Mouse (Mus musculus) adrenal gland, postnatal 14 days (tissue): Measurements from ENCODE around the gene Vps45. TPM values are rescaled to one million over a fixed set of nuclear protein-coding genes. Genes with fewer than 3 reads are reported as not detected.
A peak's percentile ranks its signal among the peaks of the same experiment; 100 is the strongest.

ENCODE experiments used
- DNase-seq: peaks from one replicate; pipeline ENCODE4 v3.0.0; 2021; ENCODE audit warnings: mixed read lengths
- long read RNA-seq, 2 experiments: library from polyadenylated mRNA; stranded (forward); transcript quantifications; one replicate each; pipeline ENCODE4 v2.0.0; 2021
- total RNA-seq: library from RNA; stranded (reverse); gene quantifications from 2 replicates; pipeline ENCODE4 v1.2.3, GENCODE M21; 2021

Vps45 gene
- total RNA-seq = 27.0 and 31.1 TPM in 2 replicates
- long read RNA-seq, experiment 1, transcript Vps45-203 (2 exons, 266 nt) = minor isoform, 5 of 14 reads
- long read RNA-seq, experiment 1, transcript Vps45-201 (15 exons, 2,637 nt) = major isoform, 7 of 14 reads
- long read RNA-seq, experiment 1, partial matches to known transcripts = 1 of 14 reads
- long read RNA-seq, experiment 1, other reads (novel, unspliced or antisense) = 1 of 14 reads
- long read RNA-seq, experiment 2, partial matches to known transcripts = 1 of 6 reads
- long read RNA-seq, experiment 2, other reads (novel, unspliced or antisense) = 1 of 6 reads

DNA sequence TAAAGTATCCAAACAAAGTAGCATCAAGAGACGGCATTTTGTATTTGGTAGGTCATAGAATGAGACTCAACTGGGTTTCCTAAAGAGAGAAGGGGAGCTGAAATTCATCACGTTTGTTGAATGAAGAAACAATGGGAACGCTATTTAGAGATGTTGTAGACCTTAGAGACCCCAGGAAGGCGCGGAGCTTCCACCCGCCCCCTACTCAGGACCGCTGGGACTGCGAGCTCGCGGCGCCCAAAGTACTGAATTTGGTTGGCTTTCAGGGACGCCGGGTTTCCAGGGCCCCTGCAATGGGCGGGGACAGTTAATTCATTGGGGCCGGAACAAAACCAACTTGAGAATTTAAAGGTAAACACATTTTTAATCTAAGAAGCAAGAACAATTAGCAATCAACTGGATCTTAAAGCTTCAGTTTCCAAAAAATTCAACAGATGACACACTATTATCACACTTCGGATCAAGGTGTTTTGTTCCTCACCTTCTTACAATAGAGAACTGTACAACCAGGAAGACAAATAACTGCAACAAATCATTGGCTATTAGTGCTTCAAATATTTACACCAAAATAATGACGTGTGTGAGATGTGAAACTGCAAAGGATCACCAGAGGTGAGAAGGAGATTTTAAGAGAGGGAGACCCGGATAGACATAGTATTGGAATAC lies at the start of gene Vps45:
Gene Vps45 (minus strand): TSS at position 236 of the 666 bp plus-strand sequence.
- DNase-seq = peak; percentile 82

- DNase-seq = no peak
Measured at GRCm38 (mm10) chr3:96106151-96106550, 47.9 kb upstream of the Vps45 start.

- DNase-seq = peak; percentile 17
Measured at GRCm38 (mm10) chr3:96105232-96105747, 47.0 kb upstream of the Vps45 start.

GRCm38 (mm10) chr3:96104261-96105065 lies 46.2 kb upstream of the Vps45 start, which contains the start of gene Otud7b:
Gene Otud7b, plus strand, starts transcription at chr3:96104527.
- peak; percentile 89 for DNase-seq

DNA sequence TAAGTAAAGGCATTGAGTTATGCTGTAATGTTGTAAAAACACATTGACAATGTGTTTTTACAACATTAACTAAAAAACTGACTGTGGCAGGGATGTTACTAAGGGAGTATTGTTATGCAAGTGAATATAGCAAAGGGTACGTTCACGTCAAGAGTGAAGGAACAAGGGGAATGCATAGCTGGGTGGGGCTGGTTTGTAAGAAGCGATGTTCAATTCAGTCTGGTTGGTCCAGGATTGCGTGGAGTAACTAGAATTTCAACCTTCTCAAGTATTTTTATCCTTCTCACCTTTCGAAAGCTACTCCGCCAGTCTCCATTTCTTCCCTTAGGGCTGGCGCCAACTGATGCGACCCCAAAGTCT lies 45.6 kb upstream of the Vps45 start:
- DNase-seq = no peak

DNA sequence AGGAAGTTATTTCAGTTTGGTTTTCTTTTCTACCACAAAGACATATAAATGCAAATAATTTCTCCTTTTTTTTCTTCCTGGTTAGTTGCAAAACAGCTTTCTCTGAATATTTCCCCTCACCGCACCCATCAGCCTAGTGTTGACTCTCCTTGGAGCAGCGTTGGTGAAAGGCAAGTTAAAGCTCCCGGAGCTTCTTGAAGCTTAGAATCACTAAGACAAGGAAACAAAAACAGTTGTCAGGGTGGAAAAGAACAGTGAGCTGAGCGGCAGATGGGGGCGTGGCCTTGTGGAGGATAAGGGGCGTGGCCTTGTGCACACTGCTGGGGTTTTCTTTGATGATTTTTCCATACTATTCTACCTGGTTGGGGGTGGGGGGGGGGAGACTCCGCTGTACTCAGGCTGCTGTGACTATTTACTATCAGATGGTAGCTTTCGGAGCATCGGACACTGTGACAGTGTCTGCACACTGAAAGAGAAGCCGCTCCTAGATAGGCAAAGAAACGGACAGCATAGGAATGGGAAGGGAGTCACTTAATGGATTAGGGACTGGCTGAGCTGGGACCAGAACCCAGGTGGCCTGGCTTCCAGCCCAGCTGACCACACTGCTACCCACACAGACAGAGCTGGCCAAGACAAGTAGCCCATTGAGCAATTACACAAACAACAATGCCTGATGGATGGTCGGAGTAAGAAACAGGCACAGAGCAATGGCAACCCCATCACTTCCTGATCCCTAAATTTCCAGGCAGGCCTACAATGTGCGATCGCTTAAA lies 44.0 kb upstream of the Vps45 start:
- peak; percentile 69 for DNase-seq

DNA sequence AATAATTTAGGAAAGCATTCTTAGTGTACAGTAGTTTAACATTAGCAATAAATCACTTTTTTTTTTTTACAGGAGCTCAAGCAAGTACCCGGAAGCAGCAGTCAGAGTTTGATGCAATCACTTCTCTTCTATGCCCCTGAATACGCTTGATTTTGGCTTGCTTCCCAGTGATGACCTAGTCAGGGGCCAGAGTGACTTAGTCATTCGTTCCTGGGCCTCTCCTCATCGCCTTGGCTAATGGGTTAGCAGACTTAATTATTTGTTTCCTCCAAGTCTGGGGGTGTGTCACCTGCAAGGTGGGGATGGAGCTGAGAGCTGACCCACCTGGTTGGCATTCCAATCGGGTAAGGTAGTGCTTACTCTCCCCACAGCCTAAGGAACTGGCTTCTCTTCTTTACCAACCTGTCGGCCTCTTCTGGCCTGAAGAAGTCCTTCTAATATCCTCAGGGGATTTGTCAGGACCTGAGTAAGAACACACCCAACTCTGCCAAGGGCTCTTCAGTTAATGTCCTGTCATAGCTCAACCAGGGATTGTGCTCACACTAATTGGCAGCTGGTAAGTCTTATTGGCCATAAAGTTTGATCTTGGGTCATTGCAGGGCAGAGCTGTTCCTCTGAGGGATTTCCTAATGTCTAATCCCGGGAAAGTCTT lies 40.5 kb upstream of the Vps45 start:
- peak; percentile 90 for DNase-seq

- no peak for DNase-seq
Measured at GRCm38 (mm10) chr3:96098168-96098567, 39.9 kb upstream of the Vps45 start.

DNA sequence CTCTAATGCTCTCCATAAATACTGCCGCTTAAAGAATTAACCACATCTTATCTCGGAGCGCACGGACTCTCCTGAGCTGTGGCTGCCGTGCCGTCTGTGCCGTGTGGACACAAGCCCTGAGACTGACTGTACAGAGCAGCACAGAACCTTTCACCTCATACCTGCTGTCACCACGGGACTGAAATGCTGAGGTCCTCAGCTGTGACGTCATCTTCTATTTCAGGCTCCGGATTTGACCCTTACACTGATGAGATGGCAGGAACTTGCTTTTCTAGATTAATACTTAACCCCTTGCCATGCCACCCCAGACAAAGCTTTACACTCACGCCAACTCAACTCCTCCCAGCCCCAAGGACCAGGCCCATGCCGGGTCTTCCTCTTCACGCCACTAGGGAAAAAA lies 35.9 kb upstream of the Vps45 start:
- no peak for DNase-seq

GRCm38 (mm10) chr3:96093509-96093908 lies 35.2 kb upstream of the Vps45 start:
- no peak for DNase-seq

GRCm38 (mm10) chr3:96091966-96092365 lies 33.7 kb upstream of the Vps45 start:
- DNase-seq = no peak

DNA sequence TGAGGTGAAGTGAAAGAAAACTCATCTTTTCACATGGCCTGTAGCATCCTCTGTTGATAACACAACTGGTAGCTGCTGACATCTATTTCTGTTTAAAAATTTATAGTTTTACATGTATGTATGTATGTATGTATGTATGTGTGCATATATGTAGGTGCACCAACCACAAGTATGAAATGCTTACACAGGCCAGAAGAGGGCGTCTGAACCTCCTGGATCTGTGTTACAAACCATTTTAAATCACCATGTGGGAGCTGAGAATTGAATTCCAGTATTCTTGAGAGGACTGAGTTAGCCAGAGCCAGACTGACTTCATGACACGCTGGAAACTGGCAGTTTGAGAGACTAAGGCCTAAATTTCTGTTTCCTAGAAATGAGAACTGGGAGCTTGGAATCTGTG lies 32.9 kb upstream of the Vps45 start:
- DNase-seq = no peak

DNA sequence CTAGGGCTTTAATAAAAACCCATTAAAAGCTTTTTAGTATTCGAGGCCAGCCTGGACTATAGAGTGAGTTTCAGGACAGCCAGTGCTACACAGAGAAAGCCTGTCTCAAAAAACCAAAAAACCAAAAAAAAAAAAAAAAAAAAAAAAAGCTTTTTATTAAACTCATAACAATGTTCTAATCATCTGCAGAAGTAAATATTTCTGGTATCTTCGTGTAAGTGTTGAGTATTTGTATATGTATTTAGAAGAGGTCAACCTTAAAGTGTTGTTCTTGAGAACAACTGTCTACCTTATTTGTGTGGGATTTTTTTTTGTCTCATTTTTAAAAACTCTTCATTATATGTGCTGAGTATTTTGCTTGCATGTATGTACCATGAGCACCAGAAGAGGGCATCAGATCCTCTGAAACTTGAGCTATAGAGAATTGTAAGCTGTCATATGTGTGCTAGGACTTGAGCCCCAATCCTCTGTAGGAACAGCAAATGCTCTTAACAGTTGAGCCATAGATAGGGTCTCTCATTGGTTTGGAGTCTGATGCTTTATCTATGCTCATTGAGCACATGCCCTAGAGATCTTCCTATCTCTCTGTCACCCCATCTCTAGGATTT lies 31.7 kb upstream of the Vps45 start:
- no peak for DNase-seq

DNA sequence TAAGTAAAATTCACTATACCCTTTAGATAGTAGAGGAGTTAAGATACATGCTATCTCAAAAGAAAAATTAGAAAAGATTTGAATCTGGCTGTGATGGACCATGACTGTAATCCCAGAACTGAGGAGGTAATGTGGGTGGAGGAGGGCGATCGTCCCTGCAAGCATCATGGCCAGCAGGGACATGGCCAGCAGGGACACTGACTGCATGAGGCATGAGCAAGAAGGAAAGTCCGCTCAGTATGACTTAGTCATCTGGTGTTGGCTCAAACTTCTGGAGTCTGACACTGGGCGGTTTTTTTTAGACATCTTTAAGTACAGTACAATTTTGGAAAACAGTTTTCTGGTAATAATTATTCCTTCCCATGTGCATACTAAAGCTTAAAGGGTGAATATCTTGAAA lies 29.5 kb upstream of the Vps45 start:
- DNase-seq = peak; percentile 18

DNA sequence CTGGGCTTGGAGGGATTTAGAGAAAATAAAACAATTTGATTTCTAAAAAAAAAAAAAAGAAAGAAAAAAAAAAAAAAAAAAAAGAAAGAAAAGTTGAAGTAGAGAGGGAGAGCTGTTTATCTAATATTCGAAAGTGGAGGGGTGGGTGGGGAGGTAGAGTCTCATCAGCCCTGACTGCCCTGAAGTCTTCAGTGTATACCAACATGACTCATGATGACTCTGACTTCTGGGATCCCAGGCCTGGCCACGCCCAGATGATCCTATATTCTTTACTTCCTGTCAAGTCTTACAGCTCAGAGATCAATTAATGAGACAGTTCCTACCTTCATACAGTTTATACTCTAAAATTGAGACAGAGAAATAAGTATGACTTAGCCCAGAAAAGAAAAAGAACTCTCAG lies 29.0 kb upstream of the Vps45 start:
- DNase-seq = no peak

GRCm38 (mm10) chr3:96084146-96084755 lies 26.0 kb upstream of the Vps45 start:
- DNase-seq = no peak

DNA sequence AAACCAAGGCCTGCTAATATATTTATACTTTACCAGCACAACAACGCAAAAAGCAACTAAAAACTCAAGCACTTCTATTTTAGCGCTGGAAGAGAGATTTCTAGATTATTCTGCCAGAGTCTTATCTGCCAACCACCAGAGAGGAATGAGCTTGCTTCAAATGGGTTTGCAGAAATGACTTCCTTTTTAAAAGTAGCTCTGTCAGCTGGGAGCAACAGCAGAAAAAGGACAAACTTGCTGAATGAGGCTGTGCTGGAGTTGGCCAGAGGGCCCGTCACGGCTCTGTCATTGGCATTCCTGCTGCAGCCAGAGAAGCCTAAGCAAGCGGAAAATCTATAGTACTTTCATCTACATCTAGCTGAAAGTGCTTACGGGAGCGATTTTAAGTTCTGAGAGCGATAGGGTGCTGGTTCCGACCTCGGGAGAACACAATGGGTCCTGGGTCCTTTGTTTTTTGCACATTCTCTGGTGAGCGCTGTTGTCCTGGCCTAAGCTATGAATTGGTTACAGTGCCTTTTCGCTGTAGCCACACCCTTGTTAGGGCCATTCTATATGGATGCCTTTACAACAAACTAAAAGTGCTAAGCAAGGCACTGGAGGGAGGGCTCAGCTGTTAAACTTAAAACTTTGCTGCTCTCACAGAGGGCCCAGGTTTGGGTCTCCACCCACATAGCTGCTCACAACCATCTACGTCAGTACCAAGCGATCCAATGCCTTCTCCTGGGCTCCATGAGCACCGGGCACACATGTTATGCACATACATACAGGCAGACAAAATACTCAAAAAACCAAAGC lies 24.6 kb upstream of the Vps45 start:
- no peak for DNase-seq

DNA sequence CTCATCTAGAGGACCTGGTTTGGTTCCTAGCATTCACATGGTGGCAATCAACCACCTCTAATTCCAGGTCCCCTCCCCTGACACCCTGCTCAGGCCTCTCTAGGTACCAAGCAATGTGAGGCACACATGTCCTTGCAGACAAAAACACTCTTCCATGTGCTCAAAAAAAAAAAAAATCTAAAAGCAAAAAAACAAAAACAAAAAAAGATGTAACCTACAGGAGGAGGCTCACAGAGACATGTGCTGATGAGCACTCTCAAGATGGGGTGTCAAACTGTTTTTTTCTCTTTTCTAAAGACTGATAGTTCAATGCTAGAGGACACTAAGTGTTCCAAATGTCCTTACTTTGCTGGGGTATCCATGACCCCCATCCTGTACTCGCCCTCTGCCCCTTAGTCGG lies 23.8 kb upstream of the Vps45 start:
- DNase-seq = no peak

- no peak for DNase-seq
Measured at GRCm38 (mm10) chr3:96081650-96082049, 23.4 kb upstream of the Vps45 start.

- DNase-seq = peak; percentile 41
Measured at GRCm38 (mm10) chr3:96081006-96081405, 22.7 kb upstream of the Vps45 start.
